ENCODE assay signal across 10 mouse cellular contexts in the genomic region with DNA sequence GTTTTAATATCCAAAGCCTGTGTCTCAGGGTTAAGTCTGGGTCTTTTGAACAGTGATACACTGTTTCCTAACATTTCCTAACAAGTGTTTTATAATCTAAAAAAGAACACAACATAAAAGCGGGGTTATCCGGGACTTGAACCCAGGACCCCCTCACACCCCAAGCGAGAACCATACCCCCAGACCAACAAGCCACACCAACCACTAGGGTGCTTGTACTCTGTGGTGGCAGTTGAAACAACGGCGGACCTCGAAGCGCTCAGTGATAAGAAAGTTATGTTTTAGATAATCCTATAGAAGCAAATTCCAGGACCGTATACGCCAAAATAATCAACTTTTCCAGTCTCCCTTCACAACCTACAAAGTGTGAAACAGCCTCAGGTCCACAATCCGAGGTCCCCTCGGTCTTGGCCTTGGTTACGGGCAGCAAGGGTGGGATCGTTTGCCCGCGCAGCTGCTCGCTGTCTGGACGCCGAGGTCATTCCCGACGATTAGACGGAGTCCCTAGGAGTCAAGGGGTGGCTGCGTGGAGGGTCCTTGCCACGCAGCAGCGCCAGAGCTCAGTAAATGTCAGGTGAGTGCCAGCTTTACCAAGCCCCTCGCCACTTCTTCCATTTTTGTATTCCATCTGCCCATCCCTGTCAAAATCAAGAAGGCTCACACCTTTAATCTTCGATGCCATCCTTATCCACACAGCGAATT. TPM values are rescaled to one million over a fixed set of nuclear protein-coding genes. Genes with fewer than 3 reads are reported as not detected.
DNase-seq lines count a peak whose midpoint lies in the region; ATAC-seq and TF ChIP-seq lines count a peak whose summit lies in the region.
"Had no signal": no experiment of that assay in that cellular context is flagged by ENCODE, and none has a peak within 500 bp of the region (broad histone marks: within the 10 kb centered on the region; RNA-seq: fewer than 3 reads in every experiment).

No protein-coding gene starts in this region.

- no peak for ATAC-seq in heart, embryonic 11.5 days (replicated peaks; ENCODE audit: insufficient number of reproducible peaks, low FRiP score, low TSS enrichment)
- no peak for ATAC-seq in hindbrain, embryonic 11.5 days (ENCODE audit: low FRiP score)
- ATAC-seq in midbrain, embryonic 12.5 days (ENCODE audit: low FRiP score, low read depth), result no peak
- ATAC-seq in megakaryocyte progenitor cell, adult 5-6 weeks (replicated peaks; ENCODE audit: poor library complexity), result no peak

- no peak for TF ChIP-seq POLR2A in thymus, adult 2 months (IDR thresholded peaks at IDR 0.05; ENCODE audit: control insufficient read depth, extremely low read depth, insufficient read depth, low read length, poor library complexity)

- H3K36me3 ChIP-seq in heart, embryonic 11.5 days (ENCODE audit: control insufficient read depth, insufficient read depth, low read length), result no peaks in the 10 kb centered on the region
- no peaks in the 10 kb centered on the region for H3K36me3 ChIP-seq in ES-E14 (ENCODE audit: control insufficient read depth, insufficient read depth, low read length, poor library complexity, severe bottlenecking)
- H3K36me3 ChIP-seq in hindbrain, embryonic 11.5 days (ENCODE audit: control insufficient read depth, insufficient read depth, low read length), result no peaks in the 10 kb centered on the region
- no peaks in the 10 kb centered on the region for H3K36me3 ChIP-seq in midbrain, embryonic 12.5 days
- no peaks in the 10 kb centered on the region for H3K36me3 ChIP-seq in thymus, adult 2 months (ENCODE audit: control insufficient read depth, insufficient read depth, low read length)

- peak overlapping the region; percentile 74 for H3K4me2 ChIP-seq in heart, embryonic 11.5 days
- peak overlapping the region; percentile 17 for H3K4me2 ChIP-seq in hindbrain, embryonic 11.5 days (replicated peaks; ENCODE audit: low read depth, low read length)
- H3K4me2 ChIP-seq in midbrain, embryonic 12.5 days (replicated peaks), result peak overlapping the region; percentile 49

- no peak for TF ChIP-seq CTCF in thymus, adult 2 months (IDR thresholded peaks at IDR 0.05; ENCODE audit: borderline replicate concordance, control insufficient read depth, extremely low read depth, insufficient read depth, low read length, poor library complexity)

- H3K27me3 ChIP-seq in heart, embryonic 11.5 days (ENCODE audit: control insufficient read depth, insufficient read depth, low read length), result 0 out of 2 replicates have a peak, but pooled peaks cover 2% of the 10 kb centered on the region
- H3K27me3 ChIP-seq in hindbrain, embryonic 11.5 days (ENCODE audit: control insufficient read depth, insufficient read depth, low read length), result peaks cover 8% of the 10 kb centered on the region; the same call in 1 of the 2 replicates
- peaks cover 68% of the 10 kb centered on the region for H3K27me3 ChIP-seq in midbrain, embryonic 12.5 days
- peaks cover 18% of the 10 kb centered on the region for H3K27me3 ChIP-seq in thymus, adult 2 months (ENCODE audit: control insufficient read depth, insufficient read depth, low read length)

- no peak overlapping the region for H3K27ac ChIP-seq in heart, embryonic 11.5 days (ENCODE audit: low read depth, low read length)
- no peak overlapping the region for H3K27ac ChIP-seq in ES-E14 (ENCODE audit: insufficient read depth, low read depth, low read length, poor library complexity, severe bottlenecking)
- no peak overlapping the region for H3K27ac ChIP-seq in hindbrain, embryonic 11.5 days (ENCODE audit: low read depth, low read length)
- no peak overlapping the region for H3K27ac ChIP-seq in midbrain, embryonic 12.5 days (replicated peaks)
- no peak overlapping the region for H3K27ac ChIP-seq in thymus, adult 2 months (ENCODE audit: control insufficient read depth, insufficient read depth, low read length)

- DNase-seq in heart, postnatal 14 days, result no peak
- no peak for DNase-seq in ES-E14 (ENCODE audit: low read depth, low spot score)
- peak; percentile 51 for DNase-seq in hindbrain, embryonic 11.5 days (ENCODE audit: low spot score)
- DNase-seq in thymus, adult 2 months, result no peak
- no peak for DNase-seq in B cell, adult 2 months

- 3% methylated on average over 27 of the region's 27 CpGs for WGBS in heart, embryonic 11.5 days (ENCODE audit: insufficient replicate concordance)
- WGBS in hindbrain, embryonic 11.5 days, result 5% methylated on average over 27 of the region's 27 CpGs
- 6% methylated on average over 27 of the region's 27 CpGs for WGBS in midbrain, embryonic 12.5 days
- 15% methylated on average over 27 of the region's 27 CpGs for WGBS in thymus, adult 2 months

- intact Hi-C loops in heart, postnatal 14 days (cut with DNase I), result no loop called here

- peak overlapping the region; percentile 44 for H3K4me3 ChIP-seq in heart, embryonic 11.5 days (ENCODE audit: low read depth, low read length)
- peak overlapping the region; percentile 44 to 57; a peak in 3 of 4 replicates for H3K4me3 ChIP-seq in ES-E14 (ENCODE audit: insufficient read depth in 1 of 2, low read depth in 1 of 2, low read length in 2 of 2, poor library complexity in 1 of 2, severe bottlenecking in 1 of 2)
- peak overlapping the region; percentile 26 for H3K4me3 ChIP-seq in hindbrain, embryonic 11.5 days (ENCODE audit: low read depth, low read length)
- H3K4me3 ChIP-seq in midbrain, embryonic 12.5 days, result peak overlapping the region; percentile 28
- H3K4me3 ChIP-seq in thymus, adult 2 months (ENCODE audit: control insufficient read depth, insufficient read depth, low read length), result no peak overlapping the region

- H3K4me1 ChIP-seq in heart, embryonic 11.5 days (ENCODE audit: control insufficient read depth, insufficient read depth, low read length), result peaks cover 5% of the 10 kb centered on the region; the same call in 1 of the 2 replicates
- H3K4me1 ChIP-seq in ES-E14 (ENCODE audit: control insufficient read depth in 2 of 2, insufficient read depth in 2 of 2, low read length in 2 of 2, poor library complexity in 1 of 2), result peaks cover under 1 to 6% of the 10 kb centered on the region in 2 experiments; a peak in 3 of 4 replicates
- 0 out of 2 replicates have a peak, but pooled peaks cover 2% of the 10 kb centered on the region for H3K4me1 ChIP-seq in hindbrain, embryonic 11.5 days (replicated peaks; ENCODE audit: control insufficient read depth, insufficient read depth, low read length)
- 0 out of 2 replicates have a peak, but pooled peaks cover 16% of the 10 kb centered on the region for H3K4me1 ChIP-seq in midbrain, embryonic 12.5 days
- no peaks in the 10 kb centered on the region for H3K4me1 ChIP-seq in thymus, adult 2 months (replicated peaks; ENCODE audit: control insufficient read depth, insufficient read depth, low read length)

- 0 out of 2 replicates have a peak overlapping the region, but pooled peaks have one; percentile 10 for H3K9ac ChIP-seq in heart, embryonic 11.5 days (ENCODE audit: low read depth, low read length)
- H3K9ac ChIP-seq in ES-E14 (ENCODE audit: insufficient read depth, low read depth, low read length, poor library complexity, severe bottlenecking), result 0 out of 2 replicates have a peak overlapping the region, but pooled peaks have one; percentile 12
- no peak overlapping the region for H3K9ac ChIP-seq in hindbrain, embryonic 11.5 days (ENCODE audit: low read depth, low read length)
- H3K9ac ChIP-seq in midbrain, embryonic 12.5 days (replicated peaks), result no peak overlapping the region; the same call in 1 of the 2 replicates

- H3K9me3 ChIP-seq in heart, embryonic 11.5 days (replicated peaks; ENCODE audit: control insufficient read depth, low read length), result no peaks in the 10 kb centered on the region
- H3K9me3 ChIP-seq in ES-E14 (ENCODE audit: control insufficient read depth, insufficient read depth, low read depth, low read length), result no peaks in the 10 kb centered on the region
- no peaks in the 10 kb centered on the region for H3K9me3 ChIP-seq in hindbrain, embryonic 11.5 days (ENCODE audit: control insufficient read depth, low read length)
- no peaks in the 10 kb centered on the region for H3K9me3 ChIP-seq in midbrain, embryonic 12.5 days

- in situ Hi-C loops in ES-E14 (cut with MboI; ENCODE audit: low sequenced_read_pairs in 2 of 2, unreplicated experiment in 2 of 2), result no loop called here

TF ChIP-seq in ES-E14, 5 proteins besides CTCF, POLR2A, EP300 and RAD21:
- no peak for TF ChIP-seq MAFK (IDR thresholded peaks at IDR 0.05; ENCODE audit: insufficient read depth, low read depth, low read length)
- TF ChIP-seq HCFC1 (IDR thresholded peaks at IDR 0.05; ENCODE audit: borderline replicate concordance, insufficient read depth, low read length), result no peak
- no peak for TF ChIP-seq ZC3H11A (IDR thresholded peaks at IDR 0.05; ENCODE audit: borderline replicate concordance, low read depth, low read length)
- TF ChIP-seq ZNF384 (IDR thresholded peaks at IDR 0.05; ENCODE audit: low read depth, low read length), result no peak
- TF ChIP-seq CHD2 (IDR thresholded peaks at IDR 0.05; ENCODE audit: low read depth, low read length), result no peak

RNA-seq across cellular contexts. Expression of a gene that starts 26.3 kb away (rescaled TPM):
- polyA plus RNA-seq in heart, embryonic 11.5 days (2014; fragmentation: Nextera tagmentation; extraction: Ambion mirVana), result 15.1 and 17.4 TPM in 2 replicates
- 1 to 10 TPM; 4.9 to 5.8 TPM for total RNA-seq in heart, postnatal 14 days (2021)
- total RNA-seq in ES-E14 (2012; rRNA removed), result 8.4 and 8.8 TPM in 2 replicates
- polyA plus RNA-seq in hindbrain, embryonic 11.5 days (2014; fragmentation: Nextera tagmentation; extraction: Ambion mirVana), result 16.1 and 17.4 TPM in 2 replicates
- 21.8 and 22.4 TPM in 2 replicates for polyA plus RNA-seq in midbrain, embryonic 12.5 days (2016; fragmentation: Nextera tagmentation; extraction: Ambion mirVana)
- total RNA-seq in megakaryocyte progenitor cell, adult 5-6 weeks (2015), result 3.6 and 5.3 TPM in 2 replicates
- 6.5 and 9.2 TPM in 2 replicates for total RNA-seq in megakaryocyte progenitor cell, adult 5-6 weeks (2017)
- 23.5 and 24.4 TPM in 2 replicates for polyA plus RNA-seq in thymus, adult 2 months (2012; rRNA removed)

RNA-seq across cellular contexts. Expression of a gene that starts 58.2 kb away (rescaled TPM):
- not detected in 2 replicates for polyA plus RNA-seq in heart, embryonic 11.5 days (2014; fragmentation: Nextera tagmentation; extraction: Ambion mirVana)
- not detected for total RNA-seq in heart, postnatal 14 days (2021)
- not detected in 2 replicates for total RNA-seq in ES-E14 (2012; rRNA removed)
- polyA plus RNA-seq in hindbrain, embryonic 11.5 days (2014; fragmentation: Nextera tagmentation; extraction: Ambion mirVana), result not detected in 2 replicates
- polyA plus RNA-seq in midbrain, embryonic 12.5 days (2016; fragmentation: Nextera tagmentation; extraction: Ambion mirVana), result not detected in 2 replicates
- not detected in 2 replicates for total RNA-seq in megakaryocyte progenitor cell, adult 5-6 weeks (2015)
- total RNA-seq in megakaryocyte progenitor cell, adult 5-6 weeks (2017), result not detected in 2 replicates
- not detected in 2 replicates for polyA plus RNA-seq in thymus, adult 2 months (2012; rRNA removed)
- total RNA-seq: common myeloid progenitor, adult 5-6 weeks had no signal
- polyA plus RNA-seq: C2C12 had no signal

Comparison
In these comparisons a context has a peak if more than half of its experiments do, and no peak if none do; other contexts are left out.
1. H3K4me2 ChIP-seq: peak in every context shown above with its lines; median percentile 74 in heart, embryonic 11.5 days; 49 in midbrain, embryonic 12.5 days; 17 in hindbrain, embryonic 11.5 days.
2. H3K9ac ChIP-seq: peak in heart, embryonic 11.5 days (single experiment) and ES-E14 (single experiment); none in hindbrain, embryonic 11.5 days (single experiment) and midbrain, embryonic 12.5 days (single experiment).